Mouse (Mus musculus): ENCODE data around the gene Il20rb. TPM values are rescaled to one million over a fixed set of nuclear protein-coding genes. Genes with fewer than 3 reads are reported as not detected.

Gene Il20rb
- 4.8 and 5.1 TPM in 2 replicates for polyA plus RNA-seq (2015; fragmentation: Nextera tagmentation; extraction: Ambion mirVana)

- Histone ChIP-seq H3K9me3 (ENCODE audit: control insufficient read depth, low read length) (no peaks in the 10 kb centered on the region), H3K4me3 (ENCODE audit: low read depth, low read length) (no peak within 1 kb of the TSS), H3K4me1 (replicated peaks; ENCODE audit: control insufficient read depth, insufficient read depth) (no peaks in the 10 kb centered on the region), H3K27ac (replicated peaks) (0 out of 2 replicates have a peak within 1 kb of the TSS, but pooled peaks have one; percentile 9), H3K4me2 (replicated peaks; ENCODE audit: low read depth) (no peak within 1 kb of the TSS), H3K9ac (ENCODE audit: low read length) (no peak within 1 kb of the TSS), H3K27me3 (ENCODE audit: control insufficient read depth, insufficient read depth, low read length) (no peaks in the 10 kb centered on the region), H3K36me3 (ENCODE audit: control insufficient read depth, insufficient read depth, low read length) (no peaks in the 10 kb centered on the region)
- 85% methylated on average over 5 of the region's 5 CpGs for WGBS
- no peak for TF ChIP-seq EP300 (optimal IDR thresholded peaks at IDR 0.05)
- TF ChIP-seq CTCF (IDR thresholded peaks at IDR 0.05; ENCODE audit: low read depth), result no peak
- DNase-seq (ENCODE audit: low spot score), result no peak
- no peak for ATAC-seq (ENCODE audit: low FRiP score, low TSS enrichment)
These were observed at the start of gene Il20rb for GRCm38 (mm10) chr9:100486431-100486830. Gene Il20rb (minus strand): TSS chr9:100486788.

DNA sequence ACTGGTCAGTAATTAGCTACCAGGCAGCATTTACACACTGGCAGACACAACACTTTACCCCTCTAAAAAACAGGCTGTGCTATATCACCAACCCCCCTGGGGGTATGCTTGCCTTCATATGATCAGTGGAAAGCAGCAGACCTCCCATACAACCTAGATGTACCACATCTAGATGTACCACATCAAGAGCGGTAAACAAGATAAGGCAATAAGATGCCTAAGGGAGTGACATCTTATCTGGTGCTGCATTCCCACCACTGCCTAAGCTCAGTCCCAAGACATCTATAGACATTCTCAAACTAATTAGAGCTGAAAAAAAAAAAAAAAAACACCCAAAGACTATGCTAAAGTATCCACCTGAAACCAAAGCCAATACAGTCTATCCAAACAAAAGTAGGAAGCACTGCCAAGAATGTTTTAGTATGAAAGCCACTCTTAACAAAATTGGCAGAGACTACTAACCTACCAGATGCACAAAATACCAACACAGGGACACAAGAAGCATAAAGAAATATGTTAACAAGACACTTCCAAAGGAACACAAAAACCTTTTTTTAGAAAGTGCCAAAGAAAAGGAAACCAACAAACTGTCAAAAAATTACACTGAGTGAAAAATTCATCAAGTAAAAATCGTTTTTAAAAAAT lies 49.2 kb upstream of the Il20rb start:
- no peaks in the 10 kb centered on the region for H3K4me1 ChIP-seq (replicated peaks; ENCODE audit: control insufficient read depth, insufficient read depth)
- 79% methylated on average over 2 of the region's 2 CpGs for WGBS
- H3K9ac ChIP-seq (ENCODE audit: low read length), result no peak overlapping the region
- TF ChIP-seq CTCF (IDR thresholded peaks at IDR 0.05; ENCODE audit: low read depth) (no peak), EP300 (optimal IDR thresholded peaks at IDR 0.05) (no peak)
- H3K27me3 ChIP-seq (ENCODE audit: control insufficient read depth, insufficient read depth, low read length), result no peaks in the 10 kb centered on the region
- H3K4me2 ChIP-seq (replicated peaks; ENCODE audit: low read depth), result no peak overlapping the region
- no peaks in the 10 kb centered on the region for H3K9me3 ChIP-seq (ENCODE audit: control insufficient read depth, low read length)
- no peak overlapping the region for H3K27ac ChIP-seq (replicated peaks)
- no peak overlapping the region for H3K4me3 ChIP-seq (ENCODE audit: low read depth, low read length)
- DNase-seq (ENCODE audit: low spot score) (no peak), ATAC-seq (ENCODE audit: low FRiP score, low TSS enrichment) (no peak)
- H3K36me3 ChIP-seq (ENCODE audit: control insufficient read depth, insufficient read depth, low read length), result no peaks in the 10 kb centered on the region

GRCm38 (mm10) chr9:100534686-100535085 lies 48.1 kb upstream of the Il20rb start:
- no peaks in the 10 kb centered on the region for H3K9me3 ChIP-seq (ENCODE audit: control insufficient read depth, low read length)
- no peaks in the 10 kb centered on the region for H3K4me1 ChIP-seq (replicated peaks; ENCODE audit: control insufficient read depth, insufficient read depth)
- no peak overlapping the region for H3K27ac ChIP-seq (replicated peaks)
- ATAC-seq (ENCODE audit: low FRiP score, low TSS enrichment) (no peak), DNase-seq (ENCODE audit: low spot score) (no peak)
- no peaks in the 10 kb centered on the region for H3K36me3 ChIP-seq (ENCODE audit: control insufficient read depth, insufficient read depth, low read length)
- H3K4me2 ChIP-seq (replicated peaks; ENCODE audit: low read depth), result no peak overlapping the region
- WGBS, result 85% methylated on average over 3 of the region's 3 CpGs
- H3K9ac ChIP-seq (ENCODE audit: low read length), result no peak overlapping the region
- no peak overlapping the region for H3K4me3 ChIP-seq (ENCODE audit: low read depth, low read length)
- H3K27me3 ChIP-seq (ENCODE audit: control insufficient read depth, insufficient read depth, low read length), result no peaks in the 10 kb centered on the region
- TF ChIP-seq EP300 (optimal IDR thresholded peaks at IDR 0.05) (no peak), CTCF (IDR thresholded peaks at IDR 0.05; ENCODE audit: low read depth) (no peak)

GRCm38 (mm10) chr9:100532847-100533505 lies 46.4 kb upstream of the Il20rb start:
- Histone ChIP-seq H3K27me3 (ENCODE audit: control insufficient read depth, insufficient read depth, low read length) (no peaks in the 10 kb centered on the region), H3K9ac (ENCODE audit: low read length) (no peak overlapping the region), H3K4me2 (replicated peaks; ENCODE audit: low read depth) (no peak overlapping the region), H3K9me3 (ENCODE audit: control insufficient read depth, low read length) (no peaks in the 10 kb centered on the region), H3K36me3 (ENCODE audit: control insufficient read depth, insufficient read depth, low read length) (no peaks in the 10 kb centered on the region), H3K4me1 (replicated peaks; ENCODE audit: control insufficient read depth, insufficient read depth) (no peaks in the 10 kb centered on the region), H3K4me3 (ENCODE audit: low read depth, low read length) (no peak overlapping the region), H3K27ac (replicated peaks) (no peak overlapping the region)
- 54% methylated on average over 3 of the region's 3 CpGs for WGBS
- ATAC-seq (ENCODE audit: low FRiP score, low TSS enrichment), result no peak
- TF ChIP-seq EP300 (optimal IDR thresholded peaks at IDR 0.05) (no peak), CTCF (IDR thresholded peaks at IDR 0.05; ENCODE audit: low read depth) (no peak)
- DNase-seq (ENCODE audit: low spot score), result no peak

- Histone ChIP-seq H3K27me3 (ENCODE audit: control insufficient read depth, insufficient read depth, low read length) (no peaks in the 10 kb centered on the region), H3K27ac (replicated peaks) (no peak overlapping the region), H3K9ac (ENCODE audit: low read length) (no peak overlapping the region), H3K4me3 (ENCODE audit: low read depth, low read length) (no peak overlapping the region), H3K9me3 (ENCODE audit: control insufficient read depth, low read length) (no peaks in the 10 kb centered on the region), H3K36me3 (ENCODE audit: control insufficient read depth, insufficient read depth, low read length) (no peaks in the 10 kb centered on the region), H3K4me1 (replicated peaks; ENCODE audit: control insufficient read depth, insufficient read depth) (no peaks in the 10 kb centered on the region), H3K4me2 (replicated peaks; ENCODE audit: low read depth) (no peak overlapping the region)
- TF ChIP-seq CTCF (IDR thresholded peaks at IDR 0.05; ENCODE audit: low read depth) (no peak), EP300 (optimal IDR thresholded peaks at IDR 0.05) (no peak)
- no peak for DNase-seq (ENCODE audit: low spot score)
- 56% methylated on average over 1 of the region's 1 CpGs for whole genome bisulfite sequencing
- ATAC-seq (ENCODE audit: low FRiP score, low TSS enrichment), result no peak
These were observed 44.7 kb upstream of the Il20rb start for GRCm38 (mm10) chr9:100531296-100531695.

DNA sequence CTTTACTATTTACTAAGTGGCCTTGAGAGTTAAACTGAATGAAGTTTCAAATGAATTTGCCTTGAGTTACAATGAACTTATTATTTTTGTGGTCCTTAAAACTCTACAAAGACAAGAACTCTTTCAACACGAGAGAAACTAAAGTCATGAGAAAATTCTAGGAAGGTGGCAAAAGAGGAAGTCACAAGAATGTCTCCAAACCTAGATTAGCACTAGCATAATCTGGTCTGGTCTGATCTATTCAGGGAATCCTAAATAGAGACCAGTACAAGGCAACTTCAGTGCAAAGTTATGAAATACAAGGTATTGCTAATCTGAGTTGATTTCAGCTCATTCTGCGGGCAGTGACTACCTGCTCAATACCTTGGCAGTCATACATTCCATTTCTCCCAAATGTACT lies 38.6 kb upstream of the Il20rb start:
- Histone ChIP-seq H3K27ac (replicated peaks) (no peak overlapping the region), H3K9ac (ENCODE audit: low read length) (no peak overlapping the region), H3K36me3 (ENCODE audit: control insufficient read depth, insufficient read depth, low read length) (no peaks in the 10 kb centered on the region), H3K9me3 (ENCODE audit: control insufficient read depth, low read length) (no peaks in the 10 kb centered on the region), H3K4me1 (replicated peaks; ENCODE audit: control insufficient read depth, insufficient read depth) (no peaks in the 10 kb centered on the region), H3K4me2 (replicated peaks; ENCODE audit: low read depth) (no peak overlapping the region), H3K27me3 (ENCODE audit: control insufficient read depth, insufficient read depth, low read length) (no peaks in the 10 kb centered on the region), H3K4me3 (ENCODE audit: low read depth, low read length) (no peak overlapping the region)
- TF ChIP-seq CTCF (IDR thresholded peaks at IDR 0.05; ENCODE audit: low read depth), result no peak
- no peak for TF ChIP-seq EP300 (optimal IDR thresholded peaks at IDR 0.05)
- WGBS, result 80% methylated on average over 2 of the region's 2 CpGs
- no peak for ATAC-seq (ENCODE audit: low FRiP score, low TSS enrichment)
- DNase-seq (ENCODE audit: low spot score), result no peak
